11 mouse cellular contexts compared by ENCODE assay signal in the genomic region with DNA sequence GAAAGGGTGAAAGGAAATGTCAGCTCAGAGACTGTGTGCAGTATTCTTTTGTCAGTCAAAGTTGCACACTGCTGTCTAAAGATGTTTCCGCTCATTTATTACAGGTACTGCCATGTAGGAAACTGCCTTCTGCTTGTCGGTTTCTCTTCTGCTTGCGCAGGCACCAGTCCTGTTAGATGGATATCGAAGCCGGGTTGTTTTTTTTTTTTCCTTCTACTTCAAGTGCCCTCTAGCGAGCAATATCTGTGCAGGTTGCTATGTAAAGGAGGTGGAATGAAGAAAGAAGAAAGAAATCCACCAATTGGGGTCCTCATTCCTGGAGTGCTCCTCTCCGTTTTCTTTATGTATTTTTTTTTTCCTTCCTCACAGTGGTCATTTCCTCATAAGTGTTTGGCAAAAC. TPM values are rescaled to one million over a fixed set of nuclear protein-coding genes. Genes with fewer than 3 reads are reported as not detected.
A peak's percentile ranks its signal among the peaks of the same experiment; 100 is the strongest.
DNase-seq lines count a peak whose midpoint lies in the region; ATAC-seq lines count a peak whose summit lies in the region.
"Had no signal": no experiment of that assay in that cellular context is flagged by ENCODE, and none has a peak within 500 bp of the region (broad histone marks: within the 10 kb centered on the region; RNA-seq: fewer than 3 reads in every experiment).

No protein-coding gene starts in this region.

- 15% methylated on average over 7 of the region's 7 CpGs for WGBS in lung, embryonic 16.5 days
- WGBS in forebrain, embryonic 13.5 days, result 6% methylated on average over 7 of the region's 7 CpGs

- no peaks in the 10 kb centered on the region for H3K9me3 ChIP-seq in lung, embryonic 16.5 days (ENCODE audit: control insufficient read depth, low read length)
- no peaks in the 10 kb centered on the region for H3K9me3 ChIP-seq in forebrain, embryonic 13.5 days (replicated peaks)
- H3K9me3 ChIP-seq: limb, embryonic 15.5 days had no signal

- peak; percentile 93 for ATAC-seq in frontal cortex, adult (ENCODE audit: low TSS enrichment)
- ATAC-seq in lung, embryonic 16.5 days (ENCODE audit: low read depth), result no peak
- ATAC-seq in forebrain, embryonic 13.5 days, result no peak

- peak overlapping the region; percentile 12; the same call in 1 of the 2 replicates for H3K4me3 ChIP-seq in lung, embryonic 16.5 days (ENCODE audit: low read length)
- H3K4me3 ChIP-seq in forebrain, embryonic 13.5 days, result peak overlapping the region; percentile 26
- H3K4me3 ChIP-seq: limb, embryonic 15.5 days had no signal

- H3K27me3 ChIP-seq in lung, embryonic 16.5 days (ENCODE audit: control insufficient read depth, insufficient read depth, low read depth, low read length), result peaks cover 13% of the 10 kb centered on the region
- H3K27me3 ChIP-seq in forebrain, embryonic 13.5 days, result 0 out of 2 replicates have a peak, but pooled peaks cover 3% of the 10 kb centered on the region

- H3K27ac ChIP-seq in lung, embryonic 16.5 days (ENCODE audit: low read length), result no peak overlapping the region
- H3K27ac ChIP-seq in forebrain, embryonic 13.5 days, result no peak overlapping the region
- H3K27ac ChIP-seq: limb, embryonic 15.5 days had no signal

- no peaks in the 10 kb centered on the region for H3K4me1 ChIP-seq in lung, embryonic 16.5 days (replicated peaks; ENCODE audit: control insufficient read depth, insufficient read depth, low read length)
- H3K4me1 ChIP-seq in forebrain, embryonic 13.5 days, result peaks cover 12% of the 10 kb centered on the region

- peak overlapping the region; percentile 47 for H3K4me2 ChIP-seq in lung, embryonic 16.5 days (ENCODE audit: low read depth, low read length)
- peak overlapping the region; percentile 52 for H3K4me2 ChIP-seq in forebrain, embryonic 13.5 days
- H3K4me2 ChIP-seq: limb, embryonic 15.5 days had no signal

- H3K9ac ChIP-seq in lung, embryonic 16.5 days (ENCODE audit: low read length), result no peak overlapping the region
- H3K9ac ChIP-seq in forebrain, embryonic 13.5 days, result 0 out of 2 replicates have a peak overlapping the region, but pooled peaks have one; percentile 16
- H3K9ac ChIP-seq: limb, embryonic 15.5 days had no signal

- H3K36me3 ChIP-seq in lung, embryonic 16.5 days (ENCODE audit: control insufficient read depth, insufficient read depth, low read length), result no peaks in the 10 kb centered on the region
- no peaks in the 10 kb centered on the region for H3K36me3 ChIP-seq in forebrain, embryonic 13.5 days (ENCODE audit: poor library complexity, severe bottlenecking)
- H3K36me3 ChIP-seq: limb, embryonic 15.5 days had no signal

- DNase-seq in frontal cortex, postnatal 25 days (ENCODE audit: low spot score in 2 of 2), result no peak
- DNase-seq in lung, postnatal 14 days, result no peak
- DNase-seq in retina, embryonic 14.5 days (ENCODE audit: low spot score), result peak; percentile 51
- DNase-seq in adipocyte (ENCODE audit: low spot score), result no peak
- DNase-seq in ovary, adult 18-20 months (ENCODE audit: low spot score), result no peak
- DNase-seq: adrenal gland, postnatal 14 days had no signal

RNA-seq across cellular contexts. Expression of gene Cdh8, which starts 5.2 kb away (rescaled TPM):
- polyA plus RNA-seq in lung, embryonic 16.5 days (2015; fragmentation: Nextera tagmentation; extraction: Ambion mirVana), result 5.3 and 5.8 TPM in 2 replicates
- 22.4 and 26.0 TPM in 2 replicates for polyA plus RNA-seq in forebrain, embryonic 13.5 days (2015; fragmentation: Nextera tagmentation; extraction: Ambion mirVana)
- polyA plus RNA-seq: gonadal fat pad, adult 2 months had no signal
